Mouse (Mus musculus) forebrain, embryonic 13.5 days (tissue): ENCODE results near the gene Lrrc71. TPM values are rescaled to one million over a fixed set of nuclear protein-coding genes. Genes with fewer than 3 reads are reported as not detected.

Experiments
- ATAC-seq: fragments of 200-750 bp; cut with Nextera tagmentation; 2 replicates; pipeline ENCODE4 v1.8.0; 2017
- H3K27ac ChIP-seq: fragments of 300-500 bp; sonication (generic); 2 replicates; pipeline ENCODE4 v1.5.1; 2015; ENCODE audit warnings: inconsistent platforms, mild to moderate bottlenecking, moderate library complexity
- H3K27me3 ChIP-seq: fragments of 300-500 bp; sonication (generic); 2 replicates; pipeline ENCODE4 v1.6.1; 2015; ENCODE audit warnings: mild to moderate bottlenecking, inconsistent platforms
- H3K36me3 ChIP-seq: fragments of 300-500 bp; sonication (generic); 2 replicates; pipeline ENCODE4 v1.6.1; 2015; ENCODE audit warnings: mild to moderate bottlenecking, inconsistent platforms; ENCODE audit not compliant: poor library complexity, severe bottlenecking
- H3K4me1 ChIP-seq: fragments of 300-500 bp; sonication (generic); 2 replicates; pipeline ENCODE4 v1.6.1; 2015; ENCODE audit warnings: inconsistent platforms
- H3K4me2 ChIP-seq: fragments of 300-500 bp; sonication (generic); 2 replicates; pipeline ENCODE4 v1.6.1; 2015; ENCODE audit warnings: inconsistent platforms, mild to moderate bottlenecking, moderate library complexity
- H3K4me3 ChIP-seq: fragments of 300-500 bp; sonication (generic); 2 replicates; pipeline ENCODE4 v1.5.1; 2015; ENCODE audit warnings: mild to moderate bottlenecking, inconsistent platforms
- H3K9ac ChIP-seq: fragments of 300-500 bp; sonication (generic); 2 replicates; pipeline ENCODE4 v1.6.1; 2015; ENCODE audit warnings: mild to moderate bottlenecking, inconsistent platforms
- H3K9me3 ChIP-seq: fragments of 300-500 bp; sonication (generic); replicated peaks from 2 replicates; pipeline ENCODE4 v1.6.1; 2016; ENCODE audit warnings: inconsistent platforms
- WGBS: fragments of 180-500 bp; shearing (Covaris S2); methylation state at CpG from one replicate; pipeline ENCODE4 v1.1.7; 2015; 5-methylcytosine and 5-hydroxymethylcytosine counted together
- polyA plus RNA-seq: library from polyadenylated mRNA; unstranded; fragments of >200 nt; fragmentation: Nextera tagmentation; extraction: Ambion mirVana; gene quantifications from 2 replicates; pipeline ENCODE4 v1.2.1, GENCODE M21; 2015

Gene Lrrc71
- polyA plus RNA-seq, 1 experiment from 2014 or later = 0.35 TPM

DNA sequence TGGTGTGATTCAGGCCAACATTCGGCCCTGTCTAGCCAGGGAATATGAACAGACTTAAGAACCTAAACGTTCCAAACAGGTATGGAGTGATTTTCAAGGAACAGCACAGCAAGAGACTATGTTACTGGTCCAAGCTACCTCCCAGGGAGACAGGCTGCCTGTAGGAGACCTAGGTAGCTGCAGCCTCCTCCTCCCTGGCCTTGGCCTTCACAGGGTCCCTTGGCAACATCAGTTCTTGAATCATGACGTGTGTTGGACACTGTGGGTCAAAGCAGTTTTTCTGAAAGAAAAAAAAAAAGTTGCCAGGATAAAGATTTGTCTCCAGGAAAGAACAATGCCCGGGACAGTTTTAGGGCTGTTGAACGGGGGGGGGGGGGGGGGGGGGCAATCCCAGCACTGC lies 9.5 kb downstream of the Lrrc71 start:
- 74% methylated on average over 4 of the region's 5 CpGs for WGBS
- peaks cover 69% of the 10 kb centered on the region for H3K36me3 ChIP-seq
- H3K9me3 ChIP-seq = no peaks in the 10 kb centered on the region
- no peaks in the 10 kb centered on the region for H3K27me3 ChIP-seq
- H3K4me3 ChIP-seq = no peak overlapping the region
- no peak overlapping the region for H3K4me2 ChIP-seq
- no peak overlapping the region for H3K9ac ChIP-seq
- H3K4me1 ChIP-seq = peaks cover 6% of the 10 kb centered on the region; the same call in 1 of the 2 replicates
- H3K27ac ChIP-seq = no peak overlapping the region
- no peak for ATAC-seq

DNA sequence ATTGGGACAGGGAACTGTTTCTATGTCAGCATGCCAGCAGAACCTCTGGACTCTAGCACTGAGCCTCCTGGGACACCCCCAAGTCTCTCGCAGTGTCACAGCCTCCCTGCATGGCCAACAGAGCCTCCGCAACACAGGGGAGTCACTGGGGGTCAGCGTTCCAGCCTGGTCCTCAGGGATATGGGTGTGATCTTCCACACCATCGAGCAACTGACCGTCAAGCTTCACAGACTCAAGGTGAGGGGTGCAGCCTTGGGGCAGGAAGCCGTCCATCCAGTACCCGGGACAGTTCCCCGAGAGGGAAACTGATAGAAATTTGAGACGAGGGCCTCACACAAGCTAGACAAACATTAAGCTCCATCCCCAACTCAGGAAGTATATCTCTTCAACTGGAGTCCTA lies 13.1 kb downstream of the Lrrc71 start:
- H3K4me3 ChIP-seq = no peak overlapping the region
- H3K36me3 ChIP-seq = peaks cover 90% of the 10 kb centered on the region
- no peak overlapping the region for H3K4me2 ChIP-seq
- peaks cover 6% of the 10 kb centered on the region; the same call in 1 of the 2 replicates for H3K4me1 ChIP-seq
- ATAC-seq = no peak
- no peak overlapping the region for H3K27ac ChIP-seq
- 88% methylated on average over 9 of the region's 9 CpGs for WGBS
- no peaks in the 10 kb centered on the region for H3K27me3 ChIP-seq
- H3K9me3 ChIP-seq = no peaks in the 10 kb centered on the region
- no peak overlapping the region for H3K9ac ChIP-seq

DNA sequence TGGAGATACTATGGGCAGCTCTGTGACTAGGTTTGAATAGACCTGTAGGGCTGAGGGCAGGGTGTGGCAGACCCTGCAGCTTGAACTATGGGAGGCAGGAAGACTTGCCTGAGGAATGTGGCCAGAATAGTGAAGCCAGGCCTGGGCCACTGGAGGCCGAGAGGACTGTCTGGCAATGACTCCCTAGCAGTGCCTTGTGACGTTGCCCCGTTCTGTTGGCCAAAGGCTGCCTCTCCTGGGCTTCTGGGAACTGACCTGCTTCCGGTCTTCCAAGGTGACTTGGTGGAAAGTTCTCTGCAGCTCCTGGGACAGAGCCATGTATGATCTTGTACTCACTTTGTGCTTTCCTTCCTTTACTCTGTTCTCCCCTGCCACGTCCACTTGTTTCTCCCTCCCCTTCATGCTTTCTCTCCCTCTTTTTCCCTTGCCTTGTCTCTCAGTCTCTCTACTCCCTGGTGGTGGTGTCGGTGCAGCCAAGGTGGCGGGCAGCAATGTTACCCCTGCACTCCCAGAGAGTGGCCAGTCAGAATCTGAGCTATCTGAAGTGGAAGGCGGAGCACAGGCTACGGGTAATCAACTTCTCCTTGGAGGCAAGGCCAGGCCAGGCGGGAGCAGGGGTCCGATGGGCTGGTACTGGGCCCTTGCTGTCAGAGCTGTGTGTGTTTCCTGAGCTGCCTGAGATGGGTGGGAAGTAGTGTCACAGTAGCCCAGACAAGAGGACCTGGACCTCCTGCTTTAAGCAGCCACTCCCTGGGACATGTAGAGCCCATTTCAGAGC lies 14.3 kb downstream of the Lrrc71 start:
- no peaks in the 10 kb centered on the region for H3K9me3 ChIP-seq
- H3K36me3 ChIP-seq = peaks cover 93% of the 10 kb centered on the region
- H3K4me2 ChIP-seq = no peak overlapping the region
- no peaks in the 10 kb centered on the region for H3K27me3 ChIP-seq
- ATAC-seq = no peak
- no peak overlapping the region for H3K4me3 ChIP-seq
- WGBS = 90% methylated on average over 11 of the region's 11 CpGs
- no peaks in the 10 kb centered on the region; the same call in 1 of the 2 replicates for H3K4me1 ChIP-seq
- H3K27ac ChIP-seq = no peak overlapping the region
- H3K9ac ChIP-seq = no peak overlapping the region

DNA sequence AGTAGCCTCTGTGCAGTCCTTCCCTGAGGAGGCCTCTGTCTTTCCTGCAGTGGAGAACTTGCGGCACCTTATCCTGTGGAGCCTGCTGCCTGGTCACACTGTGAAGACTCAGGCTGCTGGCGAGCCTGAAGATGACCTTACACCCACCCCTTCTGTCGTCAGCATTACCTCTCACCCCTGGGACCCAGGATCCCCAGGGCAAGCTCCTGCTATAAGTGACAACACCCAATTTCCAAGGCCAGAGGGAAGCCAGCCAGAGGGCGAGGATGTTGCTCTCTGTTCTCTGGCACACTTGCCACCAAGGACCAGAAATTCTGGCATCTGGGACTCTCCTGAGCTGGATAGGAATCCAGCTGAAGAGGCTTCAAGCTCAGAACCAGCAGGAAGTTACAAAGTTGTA lies 15.3 kb downstream of the Lrrc71 start:
- Histone ChIP-seq H3K4me1 (no peaks in the 10 kb centered on the region), H3K4me2 (no peak overlapping the region), H3K9me3 (no peaks in the 10 kb centered on the region), H3K9ac (no peak overlapping the region), H3K4me3 (no peak overlapping the region), H3K27me3 (no peaks in the 10 kb centered on the region), H3K36me3 (peaks cover 95% of the 10 kb centered on the region), H3K27ac (no peak overlapping the region)
- 91% methylated on average over 4 of the region's 4 CpGs for WGBS
- no peak for ATAC-seq

DNA sequence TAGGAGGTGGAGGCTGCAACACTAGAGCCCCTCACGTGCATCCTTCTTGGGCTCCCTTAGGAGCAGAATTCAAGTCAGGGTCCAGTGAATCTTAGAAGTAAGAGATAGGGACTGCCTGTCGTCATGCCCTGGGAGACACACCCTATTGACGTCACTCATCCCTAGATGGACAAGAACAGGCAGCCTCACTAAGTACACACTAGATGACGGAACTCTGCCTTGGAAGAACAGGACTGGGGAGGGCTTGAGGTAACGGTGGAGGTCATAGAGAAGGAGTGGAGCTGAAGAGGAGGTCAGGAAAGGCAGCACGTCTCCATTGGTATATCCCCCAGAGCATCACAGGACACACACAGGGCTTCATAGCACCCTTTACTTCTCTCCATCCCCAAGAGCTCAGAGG lies 19.7 kb downstream of the Lrrc71 start:
- no peak overlapping the region for H3K27ac ChIP-seq
- no peaks in the 10 kb centered on the region for H3K9me3 ChIP-seq
- no peaks in the 10 kb centered on the region for H3K27me3 ChIP-seq
- H3K36me3 ChIP-seq = peaks cover 94% of the 10 kb centered on the region
- no peaks in the 10 kb centered on the region for H3K4me1 ChIP-seq
- no peak overlapping the region for H3K4me2 ChIP-seq
- H3K9ac ChIP-seq = no peak overlapping the region
- no peak for ATAC-seq
- WGBS = 94% methylated on average over 6 of the region's 6 CpGs
- H3K4me3 ChIP-seq = no peak overlapping the region

DNA sequence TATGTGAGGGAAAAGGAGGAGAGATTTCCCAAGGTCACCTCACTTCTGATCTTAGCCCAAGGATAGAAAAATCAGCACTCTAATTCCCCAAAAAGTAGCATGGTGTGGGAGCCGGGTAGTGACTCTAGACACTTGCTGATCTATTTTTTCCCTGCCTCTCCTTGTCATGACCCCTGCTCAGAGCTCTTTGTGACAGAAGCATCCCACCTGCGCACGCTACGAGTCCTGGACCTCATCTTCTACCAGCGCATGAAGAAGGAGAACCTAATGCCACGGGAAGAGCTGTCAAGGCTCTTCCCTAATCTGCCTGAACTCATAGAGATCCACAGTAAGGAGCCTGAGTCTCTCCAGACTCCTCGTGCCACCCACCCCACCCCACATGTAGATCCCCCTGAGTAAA lies 22.2 kb downstream of the Lrrc71 start:
- ATAC-seq = no peak
- H3K4me1 ChIP-seq = no peaks in the 10 kb centered on the region
- no peak overlapping the region for H3K9ac ChIP-seq
- 94% methylated on average over 7 of the region's 7 CpGs for WGBS
- no peaks in the 10 kb centered on the region for H3K9me3 ChIP-seq
- H3K27ac ChIP-seq = no peak overlapping the region
- H3K36me3 ChIP-seq = peaks cover 92% of the 10 kb centered on the region
- no peak overlapping the region for H3K4me3 ChIP-seq
- H3K27me3 ChIP-seq = no peaks in the 10 kb centered on the region
- no peak overlapping the region for H3K4me2 ChIP-seq

DNA sequence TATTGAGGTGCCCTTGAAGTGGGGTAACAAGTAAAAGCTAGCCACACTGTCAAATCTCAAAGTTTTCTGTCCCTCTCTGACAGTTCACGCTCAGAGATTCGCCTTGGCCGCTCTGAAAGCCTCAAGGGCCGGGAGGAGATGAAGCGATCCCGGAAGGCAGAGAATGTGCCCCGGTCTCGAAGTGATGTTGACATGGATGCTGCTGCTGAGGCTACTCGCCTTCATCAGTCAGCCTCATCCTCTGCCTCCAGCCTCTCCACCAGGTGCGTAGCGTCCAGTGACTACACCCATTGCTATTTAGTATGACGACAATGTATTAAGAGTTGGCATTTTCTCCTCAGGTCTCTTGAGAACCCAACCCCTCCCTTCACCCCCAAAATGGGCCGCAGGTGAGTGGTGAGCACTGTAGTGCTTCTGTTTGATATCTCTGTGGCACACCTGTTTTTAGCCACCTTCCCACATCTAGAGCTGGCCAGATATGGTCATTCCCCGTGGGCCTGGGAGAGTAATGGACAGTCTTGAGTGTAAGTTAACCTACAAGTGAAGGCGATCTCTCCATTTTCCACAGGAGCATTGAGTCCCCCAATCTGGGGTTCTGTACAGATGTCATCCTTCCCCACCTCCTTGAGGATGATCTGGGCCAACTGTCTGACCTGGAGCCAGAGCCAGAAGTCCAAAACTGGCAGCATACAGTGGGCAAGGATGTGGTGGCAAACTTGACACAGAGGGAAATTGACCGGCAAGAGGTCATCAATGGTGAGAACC lies 22.8 kb downstream of the Lrrc71 start:
- no peak for ATAC-seq
- Histone ChIP-seq H3K4me2 (no peak overlapping the region), H3K27ac (no peak overlapping the region), H3K27me3 (no peaks in the 10 kb centered on the region), H3K4me1 (no peaks in the 10 kb centered on the region), H3K4me3 (no peak overlapping the region), H3K9me3 (no peaks in the 10 kb centered on the region), H3K9ac (no peak overlapping the region), H3K36me3 (peaks cover 93% of the 10 kb centered on the region)
- 95% methylated on average over 16 of the region's 16 CpGs for WGBS

DNA sequence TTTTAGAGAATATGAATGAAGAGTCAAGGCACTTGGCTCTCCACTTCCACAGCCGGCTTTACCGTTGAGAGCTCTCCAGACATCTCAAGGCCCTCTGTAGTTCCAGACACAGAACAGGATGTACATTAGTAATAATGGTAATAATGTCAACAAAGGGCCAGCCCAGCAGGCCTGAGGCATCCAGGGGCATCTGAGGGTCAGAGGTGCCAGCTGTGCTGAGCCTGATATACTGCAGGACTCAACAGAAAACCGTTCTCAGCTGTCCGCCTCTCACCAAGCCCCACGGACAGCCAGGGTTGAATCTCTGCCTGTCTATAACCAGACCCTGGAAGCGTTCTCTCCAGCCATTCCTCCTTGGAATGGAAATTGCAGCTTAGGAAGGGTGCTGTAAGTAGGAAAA lies 23.9 kb downstream of the Lrrc71 start:
- Histone ChIP-seq H3K4me1 (no peaks in the 10 kb centered on the region), H3K9ac (no peak overlapping the region), H3K27ac (no peak overlapping the region), H3K36me3 (peaks cover 91% of the 10 kb centered on the region), H3K27me3 (no peaks in the 10 kb centered on the region), H3K9me3 (no peaks in the 10 kb centered on the region), H3K4me2 (no peak overlapping the region), H3K4me3 (no peak overlapping the region)
- ATAC-seq = no peak
- WGBS = 93% methylated on average over 6 of the region's 6 CpGs

DNA sequence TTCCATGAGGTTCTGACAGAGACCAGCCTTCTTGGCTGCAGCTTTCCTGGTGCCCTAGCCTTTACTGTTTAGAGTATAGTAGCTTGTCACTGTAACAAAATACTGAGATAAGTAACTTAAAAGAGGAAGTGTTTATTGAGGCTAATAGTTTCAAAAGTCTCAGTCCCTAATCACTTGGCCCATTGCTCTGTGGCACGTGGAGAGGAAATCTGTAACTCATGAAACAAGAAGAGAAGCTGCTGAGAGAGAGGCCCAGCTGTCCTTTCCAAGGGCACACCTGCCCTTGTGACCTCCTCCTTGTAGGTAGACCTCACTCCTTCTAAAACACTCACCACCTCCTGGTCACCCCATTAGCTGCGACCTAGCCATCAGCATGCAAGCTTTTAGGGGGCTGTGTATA lies 29.9 kb downstream of the Lrrc71 start:
- no peak overlapping the region for H3K9ac ChIP-seq
- no peaks in the 10 kb centered on the region for H3K4me1 ChIP-seq
- no peak overlapping the region for H3K4me3 ChIP-seq
- no peaks in the 10 kb centered on the region for H3K27me3 ChIP-seq
- no peak overlapping the region for H3K27ac ChIP-seq
- WGBS = 84% methylated on average over 2 of the region's 2 CpGs
- no peaks in the 10 kb centered on the region for H3K9me3 ChIP-seq
- no peak for ATAC-seq
- H3K4me2 ChIP-seq = no peak overlapping the region
- peaks cover 95% of the 10 kb centered on the region for H3K36me3 ChIP-seq

Other genes starting within 250 kb of the Lrrc71 start
- gene Etv3, start 223.2 kb downstream of the Lrrc71 start, polyA plus RNA-seq = 10.6 and 11.8 TPM in 2 replicates
- 18.2 and 20.4 TPM in 2 replicates for gene Arhgef11, start 131.1 kb downstream of the Lrrc71 start, polyA plus RNA-seq
- 0.53 and 0.88 TPM in 2 replicates for gene Ntrk1, start 46.5 kb upstream of the Lrrc71 start, polyA plus RNA-seq
- gene Insrr, start 48.3 kb upstream of the Lrrc71 start, polyA plus RNA-seq = 0.33 and 0.43 TPM in 2 replicates
- gene Pear1, start 75.7 kb upstream of the Lrrc71 start, polyA plus RNA-seq = 4.7 and 4.8 TPM in 2 replicates
- not detected in 2 replicates for gene Sh2d2a, start 98.1 kb upstream of the Lrrc71 start, polyA plus RNA-seq
- gene Prcc, start 137.0 kb upstream of the Lrrc71 start, polyA plus RNA-seq = 14.5 TPM in 2 replicates
- gene Hdgf, start 157.7 kb upstream of the Lrrc71 start, polyA plus RNA-seq = 106 and 147 TPM in 2 replicates
- gene Mrpl24, start 170.9 kb upstream of the Lrrc71 start, polyA plus RNA-seq = 70.2 and 77.2 TPM in 2 replicates
- 61.8 and 63.0 TPM in 2 replicates for gene Isg20l2, start 181.7 kb upstream of the Lrrc71 start, polyA plus RNA-seq
- 20.7 and 22.7 TPM in 2 replicates for gene Rrnad1, start 182.1 kb upstream of the Lrrc71 start, polyA plus RNA-seq
- gene Crabp2, start 200.0 kb upstream of the Lrrc71 start, polyA plus RNA-seq = 67.1 and 89.5 TPM in 2 replicates
- gene Nes, start 222.5 kb upstream of the Lrrc71 start, polyA plus RNA-seq = 76.3 and 79.9 TPM in 2 replicates